8 mouse cellular contexts compared by ENCODE assay signal in the genomic region with DNA sequence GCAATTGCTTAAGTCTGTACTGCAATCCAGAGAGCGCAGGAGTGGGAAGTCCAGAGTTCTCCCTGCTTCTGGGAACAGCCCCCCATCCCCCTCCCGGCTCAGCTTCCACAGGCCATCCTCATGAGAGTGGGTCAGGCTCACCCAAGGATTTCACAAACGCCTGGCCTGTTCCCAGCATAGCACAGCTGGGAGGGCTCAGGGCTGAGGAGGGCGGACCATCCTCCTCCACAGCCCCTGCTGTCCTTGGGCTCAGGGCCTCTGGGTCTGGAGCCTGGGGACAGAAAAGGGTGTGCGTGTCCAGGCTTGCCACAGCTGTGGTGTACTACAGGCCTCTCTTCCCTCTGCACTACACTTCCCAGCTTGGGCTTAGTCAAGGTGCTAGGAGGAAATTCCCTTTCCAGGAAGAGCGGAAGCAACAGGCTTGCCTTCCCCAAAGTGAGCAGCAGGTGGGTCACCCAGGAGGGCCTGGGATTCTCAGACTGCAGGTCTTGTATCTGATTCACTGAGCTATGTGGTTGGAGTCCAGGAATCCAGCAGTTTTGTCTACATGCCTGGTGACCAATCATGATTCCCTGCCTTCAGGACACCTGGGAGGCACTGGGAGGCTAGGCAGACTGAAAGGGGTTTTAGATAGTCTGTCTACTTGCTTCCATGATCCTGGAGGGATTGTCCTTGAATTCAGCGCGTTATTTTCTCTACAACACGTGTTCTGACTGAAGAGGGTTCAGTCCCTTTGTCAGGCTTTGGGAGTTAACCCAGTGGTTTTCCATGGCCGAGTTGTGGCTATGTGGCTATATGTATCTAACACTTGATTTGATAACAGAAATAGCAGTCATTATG. TPM values are rescaled to one million over a fixed set of nuclear protein-coding genes. Genes with fewer than 3 reads are reported as not detected.
A peak's percentile ranks its signal among the peaks of the same experiment; 100 is the strongest.
DNase-seq lines count a peak whose midpoint lies in the region; ATAC-seq and TF ChIP-seq lines count a peak whose summit lies in the region.

No protein-coding gene starts in this region.

- no peaks in the 10 kb centered on the region for H3K9me3 ChIP-seq in heart, embryonic 10.5 days
- H3K9me3 ChIP-seq in lung, embryonic 16.5 days (ENCODE audit: control insufficient read depth, low read length), result no peaks in the 10 kb centered on the region

- peaks cover 13% of the 10 kb centered on the region for H3K36me3 ChIP-seq in heart, embryonic 10.5 days
- H3K36me3 ChIP-seq in lung, embryonic 16.5 days (ENCODE audit: control insufficient read depth, insufficient read depth, low read length), result no peaks in the 10 kb centered on the region

- peak overlapping the region; percentile 42; the same call in 1 of the 2 replicates for H3K9ac ChIP-seq in lung, embryonic 16.5 days (ENCODE audit: low read length)

- no peak for TF ChIP-seq POLR2A in bone marrow macrophage, adult 2 months (IDR thresholded peaks at IDR 0.05; ENCODE audit: borderline replicate concordance, low read depth, low read length)

- H3K4me3 ChIP-seq in bone marrow macrophage, adult 2 months (ENCODE audit: insufficient read depth, low read length), result no peak overlapping the region
- H3K4me3 ChIP-seq in heart, embryonic 10.5 days, result peak overlapping the region; percentile 57; the same call in 1 of the 2 replicates
- peak overlapping the region; percentile 37; the same call in 1 of the 2 replicates for H3K4me3 ChIP-seq in lung, embryonic 16.5 days (ENCODE audit: low read length)

- H3K4me1 ChIP-seq in bone marrow macrophage, adult 2 months (ENCODE audit: control insufficient read depth, insufficient read depth, low read length), result peaks cover 77% of the 10 kb centered on the region
- peaks cover 83% of the 10 kb centered on the region for H3K4me1 ChIP-seq in heart, embryonic 10.5 days
- peaks cover 66% of the 10 kb centered on the region for H3K4me1 ChIP-seq in lung, embryonic 16.5 days (replicated peaks; ENCODE audit: control insufficient read depth, insufficient read depth, low read length)

- H3K27ac ChIP-seq in bone marrow macrophage, adult 2 months (ENCODE audit: insufficient read depth, low read depth, low read length), result peak overlapping the region; percentile 84
- H3K27ac ChIP-seq in heart, embryonic 10.5 days, result peak overlapping the region; percentile 90
- peak overlapping the region; percentile 96 for H3K27ac ChIP-seq in lung, embryonic 16.5 days (ENCODE audit: low read length)

- peak overlapping the region; percentile 70 for H3K4me2 ChIP-seq in lung, embryonic 16.5 days (ENCODE audit: low read depth, low read length)

- TF ChIP-seq CTCF in bone marrow macrophage, adult 2 months (IDR thresholded peaks at IDR 0.05; ENCODE audit: low read depth, low read length), result no peak

- ATAC-seq in lung, embryonic 16.5 days (ENCODE audit: low read depth), result peak; percentile 85

- peak; percentile 58 for DNase-seq in Muller cell, postnatal 12 days (ENCODE audit: inconsistent ontology term)
- DNase-seq in heart, embryonic 10.5 days (ENCODE audit: low spot score), result peak; percentile 78
- peak; percentile 74 for DNase-seq in kidney, adult 9 months
- DNase-seq in retina, postnatal 1 day, result peak; percentile 60
- no peak for DNase-seq in frontal cortex, postnatal 25 days (ENCODE audit: low spot score in 2 of 2)
- no peak for DNase-seq in thymus, postnatal 25 days

- WGBS in heart, embryonic 10.5 days, result 33% methylated on average over 10 of the region's 10 CpGs
- 22% methylated on average over 10 of the region's 10 CpGs for WGBS in lung, embryonic 16.5 days

- H3K27me3 ChIP-seq in heart, embryonic 10.5 days (ENCODE audit: insufficient read depth, poor library complexity, severe bottlenecking), result peaks cover 25% of the 10 kb centered on the region
- H3K27me3 ChIP-seq in lung, embryonic 16.5 days (ENCODE audit: control insufficient read depth, insufficient read depth, low read depth, low read length), result peaks cover 4% of the 10 kb centered on the region; the same call in 1 of the 2 replicates

RNA-seq across cellular contexts. Expression of gene Socs3, which starts 7.4 kb away (rescaled TPM):
- 6.9 and 7.1 TPM in 2 replicates for polyA plus RNA-seq in bone marrow macrophage, adult 2 months (2012; ENCODE audit: insufficient read depth, insufficient read length, missing spikeins)
- 6.9 and 10.6 TPM in 2 replicates for polyA plus RNA-seq in heart, embryonic 10.5 days (2016; fragmentation: Nextera tagmentation; extraction: Ambion mirVana)
- polyA plus RNA-seq in lung, embryonic 16.5 days (2015; fragmentation: Nextera tagmentation; extraction: Ambion mirVana), result 12.5 and 13.2 TPM in 2 replicates

RNA-seq across cellular contexts. Expression of gene Pgs1, which starts 23.6 kb away (rescaled TPM):
- 35.4 and 37.1 TPM in 2 replicates for polyA plus RNA-seq in bone marrow macrophage, adult 2 months (2012; ENCODE audit: insufficient read depth, insufficient read length, missing spikeins)
- polyA plus RNA-seq in heart, embryonic 10.5 days (2016; fragmentation: Nextera tagmentation; extraction: Ambion mirVana), result 34.0 and 38.5 TPM in 2 replicates
- polyA plus RNA-seq in lung, embryonic 16.5 days (2015; fragmentation: Nextera tagmentation; extraction: Ambion mirVana), result 41.8 and 44.8 TPM in 2 replicates

Comparison
In these comparisons a context has a peak if more than half of its experiments do, and no peak if none do; other contexts are left out.
1. DNase-seq: peak in Muller cell, postnatal 12 days (single experiment), heart, embryonic 10.5 days (single experiment), kidney, adult 9 months (single experiment) and retina, postnatal 1 day (single experiment); none in frontal cortex, postnatal 25 days (0 of 2) and thymus, postnatal 25 days (single experiment).
2. Peak in every context shown above with its lines, with median percentiles within 50 percentile points of each other: H3K27ac ChIP-seq.